Mouse (Mus musculus): ENCODE results near the gene Klhdc10. TPM values are rescaled to one million over a fixed set of nuclear protein-coding genes. Genes with fewer than 3 reads are reported as not detected.

Klhdc10 gene
- 11.1 TPM in 2 replicates for polyA plus RNA-seq (2015; fragmentation: Nextera tagmentation; extraction: Ambion mirVana)

DNA sequence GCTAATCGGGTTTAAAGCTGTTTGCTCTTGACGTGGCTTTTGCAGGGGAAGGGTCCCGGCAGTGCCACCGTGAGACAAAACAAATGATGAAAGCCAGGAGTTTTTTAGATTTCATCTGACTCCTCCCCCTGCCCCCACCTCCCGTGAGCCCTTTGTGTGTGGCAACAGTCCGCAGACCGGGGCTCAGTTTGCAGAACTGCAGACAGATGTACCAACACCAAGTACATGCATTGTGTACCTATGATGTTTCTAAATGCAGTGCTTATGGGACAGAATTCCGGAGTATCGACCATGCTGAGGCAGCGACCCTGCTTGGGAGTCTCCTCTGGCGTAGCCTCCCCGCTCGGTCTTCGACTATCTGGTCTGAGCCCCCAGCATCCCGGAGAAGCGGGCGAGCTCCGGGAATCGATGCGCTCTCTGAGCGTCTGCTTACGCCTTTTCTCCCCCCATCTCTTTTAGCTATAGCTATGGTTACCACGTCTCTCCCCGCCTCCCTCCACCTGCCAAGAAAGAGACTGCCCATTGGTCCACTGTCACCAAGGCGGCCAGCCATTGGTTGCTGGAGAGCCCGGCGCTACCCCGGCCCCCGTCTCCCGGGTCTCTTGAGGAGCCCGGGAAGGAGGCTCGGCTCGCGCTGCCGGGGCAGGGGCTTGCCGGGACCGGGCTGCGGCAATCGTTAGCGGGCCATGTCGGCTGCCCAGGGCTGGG lies at the start of gene Klhdc10:
Gene Klhdc10 (plus strand): TSS at position 561 of the 708 bp plus-strand sequence.

DNA sequence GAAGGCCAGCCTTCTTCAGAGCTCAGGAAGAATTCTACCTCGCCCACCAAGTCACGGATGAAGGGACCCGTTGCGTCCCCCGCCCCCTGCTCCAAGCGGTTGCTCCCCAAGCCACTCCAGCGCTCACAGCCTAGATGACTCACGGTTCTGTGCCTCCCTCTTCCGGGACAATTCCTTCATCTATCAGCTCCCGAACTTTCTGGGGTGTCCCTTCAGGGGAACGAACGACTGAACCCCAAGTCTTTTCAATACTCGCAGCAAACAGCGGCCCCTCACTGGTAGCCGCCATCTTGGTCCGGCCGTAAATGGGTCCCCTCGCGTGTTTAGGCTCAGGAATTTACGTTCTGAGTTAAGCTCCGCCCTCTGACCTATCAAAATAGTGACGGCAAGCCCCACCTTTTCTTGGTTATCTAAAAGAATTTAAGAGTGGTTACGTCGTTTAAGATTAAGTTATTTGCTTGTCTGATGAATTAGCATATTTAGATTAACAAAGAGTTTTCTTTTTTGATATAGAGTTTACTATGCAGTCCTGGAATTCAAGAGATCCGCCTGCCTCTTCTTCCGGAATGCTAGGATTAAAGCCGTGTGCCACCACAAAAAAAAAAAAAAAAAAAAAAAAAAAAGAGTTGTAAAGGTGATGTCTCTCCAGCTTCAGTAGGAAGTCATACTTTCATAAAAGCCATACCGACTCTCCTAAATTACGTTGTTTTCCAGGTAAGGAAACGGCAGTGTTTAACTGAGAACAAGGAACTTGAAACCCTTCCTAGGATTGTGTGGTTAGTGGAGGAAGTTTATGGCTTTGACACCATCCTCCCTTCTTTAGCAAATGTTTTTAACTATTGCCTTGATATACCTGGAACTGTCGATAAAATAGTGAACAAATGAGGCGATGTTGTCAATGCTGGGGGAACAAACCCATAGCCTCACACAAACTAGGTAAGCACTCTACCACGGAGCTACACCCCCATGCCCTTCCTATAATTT lies 10.7 kb upstream of the Klhdc10 start, which contains the start of gene Zc3hc1:
Gene Zc3hc1 (minus strand): TSS at position 315 of the 984 bp plus-strand sequence.

Other genes starting within 250 kb of the Klhdc10 start
- 40.1 and 51.8 TPM in 2 replicates for gene Ube2h, start 97.3 kb upstream of the Klhdc10 start, polyA plus RNA-seq (2015; fragmentation: Nextera tagmentation; extraction: Ambion mirVana)
- 31.3 and 38.0 TPM in 2 replicates for gene Zc3hc1, start 10.8 kb upstream of the Klhdc10 start, polyA plus RNA-seq (2015; fragmentation: Nextera tagmentation; extraction: Ambion mirVana)
- gene Tmem209, start 107.9 kb downstream of the Klhdc10 start, polyA plus RNA-seq (2015; fragmentation: Nextera tagmentation; extraction: Ambion mirVana), result 22.2 and 26.8 TPM in 2 replicates
- gene Ssmem1, start 108.0 kb downstream of the Klhdc10 start, polyA plus RNA-seq (2015; fragmentation: Nextera tagmentation; extraction: Ambion mirVana), result 0.11 and 0.39 TPM in 2 replicates
- 8.5 and 9.7 TPM in 2 replicates for gene Cpa2, start 139.7 kb downstream of the Klhdc10 start, polyA plus RNA-seq (2015; fragmentation: Nextera tagmentation; extraction: Ambion mirVana)
- gene Cpa4, start 166.5 kb downstream of the Klhdc10 start, polyA plus RNA-seq (2015; fragmentation: Nextera tagmentation; extraction: Ambion mirVana), result 1.0 and 2.3 TPM in 2 replicates
- 0.11 and 0.13 TPM in 2 replicates for gene Cpa5, start 209.1 kb downstream of the Klhdc10 start, polyA plus RNA-seq (2015; fragmentation: Nextera tagmentation; extraction: Ambion mirVana)
- gene Cpa1, start 237.3 kb downstream of the Klhdc10 start, polyA plus RNA-seq (2015; fragmentation: Nextera tagmentation; extraction: Ambion mirVana), result 1.1 and 1.4 TPM in 2 replicates

Measured in adrenal gland, postnatal 0 days (tissue).